Mouse (Mus musculus) liver, embryonic 14.5 days (tissue): Measurements from ENCODE around the gene Hrc.
A peak's percentile ranks its signal among the peaks of the same experiment; 100 is the strongest.

Experiments used
- CTCF ChIP-seq: IDR thresholded peaks from 2 replicates; pipeline ENCODE4 v1.5.1; 2016; ENCODE audit warnings: antibody characterized with exemption, low read depth, control low read depth
- EP300 ChIP-seq: IDR thresholded peaks from 2 replicates; pipeline ENCODE4 v1.6.1; 2016; ENCODE audit warnings: antibody characterized with exemption, low read depth

- TF ChIP-seq CTCF (peak; percentile 62), EP300 (no peak)
These were observed 8.5 kb downstream of the Hrc start for GRCm38 (mm10) chr7:45343543-45343942.
